Mouse (Mus musculus) embryonic facial prominence, embryonic 13.5 days (tissue): Measurements from ENCODE around the gene Pam. TPM values are rescaled to one million over a fixed set of nuclear protein-coding genes. Genes with fewer than 3 reads are reported as not detected.

Experiments
- ATAC-seq: fragments of 200-750 bp; cut with Nextera tagmentation; 2 replicates; pipeline ENCODE4 v1.8.0; 2017; ENCODE audit warnings: low read depth; ENCODE audit not compliant: insufficient number of reproducible peaks, insufficient read depth, low FRiP score, low TSS enrichment
- H3K27ac ChIP-seq: fragments of 300-500 bp; sonication (generic); 2 replicates; pipeline ENCODE4 v1.5.1; 2015; ENCODE audit warnings: moderate library complexity, mild to moderate bottlenecking, inconsistent platforms
- H3K27me3 ChIP-seq: fragments of 300-500 bp; sonication (generic); 2 replicates; pipeline ENCODE4 v1.6.1; 2015; ENCODE audit warnings: mild to moderate bottlenecking, inconsistent platforms
- H3K36me3 ChIP-seq: fragments of 300-500 bp; sonication (generic); 2 replicates; pipeline ENCODE4 v1.6.1; 2015; ENCODE audit warnings: mild to moderate bottlenecking, inconsistent platforms
- H3K4me1 ChIP-seq: fragments of 300-500 bp; sonication (generic); 2 replicates; pipeline ENCODE4 v1.6.1; 2015; ENCODE audit warnings: inconsistent platforms
- H3K4me2 ChIP-seq: fragments of 300-500 bp; sonication (generic); 2 replicates; pipeline ENCODE4 v1.6.1; 2015; ENCODE audit warnings: moderate library complexity, mild to moderate bottlenecking, inconsistent platforms
- H3K4me3 ChIP-seq: fragments of 300-500 bp; sonication (generic); 2 replicates; pipeline ENCODE4 v1.5.1; 2015; ENCODE audit warnings: mild to moderate bottlenecking, inconsistent platforms
- H3K9ac ChIP-seq: fragments of 300-500 bp; sonication (generic); 2 replicates; pipeline ENCODE4 v1.6.1; 2015; ENCODE audit warnings: mild to moderate bottlenecking, inconsistent platforms
- H3K9me3 ChIP-seq: fragments of 300-500 bp; sonication (generic); 2 replicates; pipeline ENCODE4 v1.6.1; 2016; ENCODE audit warnings: inconsistent platforms
- WGBS: fragments of 180-500 bp; shearing (Covaris S2); methylation state at CpG from one replicate; pipeline ENCODE4 v1.1.7; 2015; ENCODE audit warnings: mixed read lengths; 5-methylcytosine and 5-hydroxymethylcytosine counted together
- polyA plus RNA-seq: library from polyadenylated mRNA; unstranded; fragments of >200 nt; fragmentation: Nextera tagmentation; extraction: Ambion mirVana; gene quantifications from 2 replicates; pipeline ENCODE4 v1.2.1, GENCODE M21; 2015

Pam gene
- polyA plus RNA-seq, 1 experiment from 2014 or later, result 53.5 TPM

- Histone ChIP-seq H3K4me1 (no peaks in the 10 kb centered on the region), H3K9me3 (no peaks in the 10 kb centered on the region), H3K27ac (no peak overlapping the region), H3K27me3 (no peaks in the 10 kb centered on the region), H3K4me2 (no peak overlapping the region), H3K4me3 (no peak overlapping the region), H3K36me3 (no peaks in the 10 kb centered on the region), H3K9ac (no peak overlapping the region)
- no peak for ATAC-seq
- 63% methylated on average over 14 of the region's 14 CpGs for WGBS
Measured at GRCm38 (mm10) chr1:97848601-97849241, 246.7 kb downstream of the Pam start.

- Histone ChIP-seq H3K27me3 (no peaks in the 10 kb centered on the region), H3K36me3 (no peaks in the 10 kb centered on the region), H3K4me3 (no peak overlapping the region), H3K27ac (no peak overlapping the region), H3K9ac (no peak overlapping the region), H3K4me2 (no peak overlapping the region), H3K9me3 (no peaks in the 10 kb centered on the region), H3K4me1 (no peaks in the 10 kb centered on the region)
- ATAC-seq, result no peak
Measured at GRCm38 (mm10) chr1:97843220-97843992, 252.0 kb downstream of the Pam start.

- WGBS, result 66% methylated on average over 5 of the region's 5 CpGs
- Histone ChIP-seq H3K27ac (no peak overlapping the region), H3K36me3 (no peaks in the 10 kb centered on the region)
Measured at GRCm38 (mm10) chr1:97834354-97834822, 261.1 kb downstream of the Pam start.

GRCm38 (mm10) chr1:97833466-97834353 lies 261.7 kb downstream of the Pam start:
- no peaks in the 10 kb centered on the region for H3K36me3 ChIP-seq
- H3K4me3 ChIP-seq, result no peak overlapping the region
- H3K27ac ChIP-seq, result no peak overlapping the region
- H3K4me2 ChIP-seq, result no peak overlapping the region
- WGBS, result 60% methylated on average over 5 of the region's 5 CpGs
- H3K4me1 ChIP-seq, result 0 out of 2 replicates have a peak, but pooled peaks cover 8% of the 10 kb centered on the region
- no peak for ATAC-seq
- no peaks in the 10 kb centered on the region for H3K27me3 ChIP-seq
- H3K9ac ChIP-seq, result no peak overlapping the region
- H3K9me3 ChIP-seq, result no peaks in the 10 kb centered on the region

More at GRCm38 (mm10) chr1:97834354-97834822, 261.1 kb downstream of the Pam start:
- no peaks in the 10 kb centered on the region for H3K27me3 ChIP-seq
- 0 out of 2 replicates have a peak, but pooled peaks cover 8% of the 10 kb centered on the region for H3K4me1 ChIP-seq
- H3K9ac ChIP-seq, result no peak overlapping the region
- no peak overlapping the region for H3K4me2 ChIP-seq
- no peak for ATAC-seq
- no peak overlapping the region for H3K4me3 ChIP-seq
- H3K9me3 ChIP-seq, result no peaks in the 10 kb centered on the region

GRCm38 (mm10) chr1:97828087-97828486 lies 267.4 kb downstream of the Pam start:
- H3K27ac ChIP-seq, result no peak overlapping the region
- ATAC-seq, result no peak
- 0 out of 2 replicates have a peak, but pooled peaks cover under 1% of the 10 kb centered on the region for H3K4me1 ChIP-seq
- H3K9ac ChIP-seq, result no peak overlapping the region
- no peaks in the 10 kb centered on the region for H3K36me3 ChIP-seq
- no peak overlapping the region for H3K4me2 ChIP-seq
- no peaks in the 10 kb centered on the region for H3K27me3 ChIP-seq
- H3K9me3 ChIP-seq, result no peaks in the 10 kb centered on the region
- WGBS, result 94% methylated on average over 5 of the region's 5 CpGs
- no peak overlapping the region for H3K4me3 ChIP-seq

DNA sequence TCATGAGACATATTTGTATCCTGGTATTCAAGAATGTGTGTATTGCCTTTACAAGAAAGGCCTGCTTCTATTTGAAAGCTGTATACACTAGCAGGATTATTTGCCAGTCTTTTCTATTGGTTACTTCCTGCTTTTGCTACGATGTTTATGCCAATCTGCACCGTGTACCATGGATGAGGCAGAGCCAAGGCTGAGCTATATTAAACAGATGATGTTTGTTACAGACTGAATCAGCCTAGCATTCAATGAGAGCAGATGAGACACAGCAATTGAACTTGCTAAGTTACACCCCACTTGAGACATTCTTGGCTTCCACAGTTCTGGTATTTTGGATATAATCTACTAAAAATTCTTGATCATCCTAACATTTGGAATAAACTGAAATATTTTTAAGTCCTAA lies 267.9 kb downstream of the Pam start:
- Histone ChIP-seq H3K4me3 (no peak overlapping the region), H3K9me3 (no peaks in the 10 kb centered on the region), H3K36me3 (no peaks in the 10 kb centered on the region), H3K4me2 (no peak overlapping the region), H3K9ac (no peak overlapping the region), H3K27ac (no peak overlapping the region), H3K27me3 (no peaks in the 10 kb centered on the region), H3K4me1 (no peaks in the 10 kb centered on the region)
- ATAC-seq, result no peak
- 59% methylated on average over 2 of the region's 2 CpGs for WGBS

- Histone ChIP-seq H3K27ac (no peak overlapping the region), H3K27me3 (no peaks in the 10 kb centered on the region), H3K4me2 (no peak overlapping the region), H3K9ac (no peak overlapping the region), H3K4me1 (no peaks in the 10 kb centered on the region), H3K9me3 (no peaks in the 10 kb centered on the region), H3K36me3 (no peaks in the 10 kb centered on the region), H3K4me3 (no peak overlapping the region)
- ATAC-seq, result no peak
- WGBS, result 93% methylated on average over 7 of the region's 7 CpGs
Measured at GRCm38 (mm10) chr1:97822904-97823303, 272.5 kb downstream of the Pam start.

GRCm38 (mm10) chr1:97822203-97822602 lies 273.2 kb downstream of the Pam start:
- Histone ChIP-seq H3K27me3 (no peaks in the 10 kb centered on the region), H3K4me2 (no peak overlapping the region), H3K36me3 (0 out of 2 replicates have a peak, but pooled peaks cover 3% of the 10 kb centered on the region), H3K27ac (no peak overlapping the region), H3K4me3 (no peak overlapping the region), H3K9me3 (no peaks in the 10 kb centered on the region), H3K9ac (no peak overlapping the region), H3K4me1 (no peaks in the 10 kb centered on the region)
- no peak for ATAC-seq
- WGBS, result 83% methylated on average over 5 of the region's 5 CpGs

DNA sequence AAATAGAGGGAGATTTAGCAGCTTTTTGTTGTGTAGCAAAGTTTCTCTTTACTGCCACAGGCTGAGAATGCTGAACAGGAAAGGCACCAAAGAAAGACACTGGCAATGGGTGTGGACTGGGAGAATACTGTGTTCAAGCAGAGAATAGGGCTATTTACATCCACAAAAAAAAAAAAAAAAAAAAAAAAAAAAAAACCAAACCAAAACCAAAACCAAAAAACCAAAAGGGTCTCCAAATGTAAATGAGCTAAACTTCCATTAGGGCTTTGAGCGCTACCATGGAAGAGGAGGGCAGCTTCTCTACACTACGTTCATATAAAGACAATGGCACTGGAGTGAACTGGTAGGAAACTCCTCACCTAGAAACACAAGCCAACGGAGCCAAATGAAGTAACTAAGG lies 274.2 kb downstream of the Pam start:
- Histone ChIP-seq H3K4me2 (no peak overlapping the region), H3K4me3 (no peak overlapping the region), H3K36me3 (0 out of 2 replicates have a peak, but pooled peaks cover 3% of the 10 kb centered on the region), H3K27me3 (no peaks in the 10 kb centered on the region), H3K4me1 (no peaks in the 10 kb centered on the region), H3K27ac (no peak overlapping the region), H3K9me3 (no peaks in the 10 kb centered on the region), H3K9ac (no peak overlapping the region)
- WGBS, result 89% methylated on average over 3 of the region's 3 CpGs
- ATAC-seq, result no peak

GRCm38 (mm10) chr1:97809255-97809912 lies 286.1 kb downstream of the Pam start:
- no peak for ATAC-seq
- no peak overlapping the region for H3K4me2 ChIP-seq
- 37% methylated on average over 2 of the region's 2 CpGs for WGBS

GRCm38 (mm10) chr1:97804520-97804919 lies 290.9 kb downstream of the Pam start:
- ATAC-seq, result no peak
- H3K4me1 ChIP-seq, result no peaks in the 10 kb centered on the region
- H3K4me3 ChIP-seq, result no peak overlapping the region
- H3K27me3 ChIP-seq, result no peaks in the 10 kb centered on the region
- no peaks in the 10 kb centered on the region for H3K36me3 ChIP-seq
- H3K4me2 ChIP-seq, result no peak overlapping the region
- H3K9me3 ChIP-seq, result no peaks in the 10 kb centered on the region
- H3K27ac ChIP-seq, result no peak overlapping the region
- no peak overlapping the region for H3K9ac ChIP-seq

More at GRCm38 (mm10) chr1:97809255-97809912, 286.1 kb downstream of the Pam start:
- Histone ChIP-seq H3K36me3 (no peaks in the 10 kb centered on the region), H3K27me3 (no peaks in the 10 kb centered on the region), H3K27ac (no peak overlapping the region), H3K4me3 (no peak overlapping the region), H3K4me1 (no peaks in the 10 kb centered on the region), H3K9ac (no peak overlapping the region), H3K9me3 (no peaks in the 10 kb centered on the region)
